Mouse (Mus musculus) testis, adult 2 months (tissue): ENCODE measurements around the gene Rsph1. TPM values are rescaled to one million over a fixed set of nuclear protein-coding genes. Genes with fewer than 3 reads are reported as not detected.

Source experiments
- H3K27ac ChIP-seq: fragments of 200-500 bp; 2 replicates; pipeline ENCODE4 v1.5.1; 2012; ENCODE audit warnings: low read depth, low read length; ENCODE audit not compliant: control insufficient read depth, insufficient read depth
- H3K27me3 ChIP-seq: fragments of 200-500 bp; 2 replicates; pipeline ENCODE4 v1.6.1; 2012; ENCODE audit warnings: mild to moderate bottlenecking, low read length, moderate library complexity; ENCODE audit not compliant: control insufficient read depth, insufficient read depth
- H3K36me3 ChIP-seq: fragments of 200-500 bp; 2 replicates; pipeline ENCODE4 v1.6.1; 2012; ENCODE audit warnings: mild to moderate bottlenecking, low read length; ENCODE audit not compliant: control insufficient read depth, insufficient read depth
- H3K4me1 ChIP-seq: fragments of 200-500 bp; 2 replicates; pipeline ENCODE4 v1.6.1; 2012; ENCODE audit warnings: low read length; ENCODE audit not compliant: control insufficient read depth, insufficient read depth
- H3K4me3 ChIP-seq: fragments of 200-500 bp; 2 replicates; pipeline ENCODE4 v1.5.1; 2012; ENCODE audit warnings: low read depth, mild to moderate bottlenecking, low read length, moderate library complexity, mixed read lengths; ENCODE audit not compliant: control insufficient read depth
- CTCF ChIP-seq: fragments of 200-500 bp; IDR thresholded peaks from 2 replicates; pipeline ENCODE4 v1.5.1; 2012; ENCODE audit warnings: low read depth, mild to moderate bottlenecking, inconsistent platforms, low read length, moderate library complexity; ENCODE audit not compliant: control insufficient read depth, insufficient read depth, insufficient replicate concordance
- POLR2A ChIP-seq: fragments of 200-500 bp; IDR thresholded peaks from 2 replicates; pipeline ENCODE4 v1.6.1; 2012; ENCODE audit warnings: low read depth, mild to moderate bottlenecking, inconsistent platforms, low read length, moderate library complexity; ENCODE audit not compliant: control insufficient read depth
- polyA plus RNA-seq: library from polyadenylated mRNA; depleted of rRNA; stranded (reverse); fragments of >200 nt; gene quantifications from 2 replicates; pipeline ENCODE4 v1.2.3, GENCODE M21; 2012

Gene Rsph1
- polyA plus RNA-seq, 1 experiment = 601 TPM

DNA sequence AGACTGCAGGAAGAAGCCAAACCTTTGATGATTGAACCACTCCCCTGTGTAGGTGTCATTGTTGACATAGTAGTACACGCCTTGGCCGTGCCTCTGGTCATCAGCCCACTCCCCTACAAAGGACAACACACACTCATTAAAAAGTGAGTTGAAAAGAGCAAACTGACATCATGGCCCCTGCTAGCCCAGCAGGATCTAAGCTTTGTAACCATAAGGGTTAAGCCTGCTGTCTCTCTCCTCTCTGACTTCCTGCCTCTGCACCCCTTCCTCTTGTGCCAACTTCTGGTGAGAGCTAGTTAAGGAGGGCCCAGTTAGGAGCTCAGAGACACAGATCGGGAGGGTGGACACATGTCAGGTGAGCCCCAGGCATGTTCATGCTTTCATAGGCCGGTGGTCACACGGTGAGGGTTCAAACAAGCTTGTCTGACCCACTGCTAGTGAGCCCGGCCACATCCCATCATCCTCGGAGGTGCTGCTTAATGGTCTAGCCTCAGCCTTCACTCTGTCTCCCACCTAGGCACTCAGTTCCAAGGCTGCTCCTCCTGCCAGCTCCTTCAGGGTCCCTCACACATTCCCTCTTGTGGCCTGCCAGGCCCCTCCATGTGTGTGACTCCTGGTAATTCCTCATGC is 10.7 kb downstream of the Rsph1 start:
- Histone ChIP-seq H3K36me3 (peaks cover 1% of the 10 kb centered on the region; the same call in 1 of the 2 replicates), H3K4me1 (no peaks in the 10 kb centered on the region; the same call in 1 of the 2 replicates), H3K27ac (no peak overlapping the region), H3K4me3 (no peak overlapping the region), H3K27me3 (no peaks in the 10 kb centered on the region)
- TF ChIP-seq POLR2A (peak; percentile 23; the same call in 1 of the 2 replicates), CTCF (no peak)

DNA sequence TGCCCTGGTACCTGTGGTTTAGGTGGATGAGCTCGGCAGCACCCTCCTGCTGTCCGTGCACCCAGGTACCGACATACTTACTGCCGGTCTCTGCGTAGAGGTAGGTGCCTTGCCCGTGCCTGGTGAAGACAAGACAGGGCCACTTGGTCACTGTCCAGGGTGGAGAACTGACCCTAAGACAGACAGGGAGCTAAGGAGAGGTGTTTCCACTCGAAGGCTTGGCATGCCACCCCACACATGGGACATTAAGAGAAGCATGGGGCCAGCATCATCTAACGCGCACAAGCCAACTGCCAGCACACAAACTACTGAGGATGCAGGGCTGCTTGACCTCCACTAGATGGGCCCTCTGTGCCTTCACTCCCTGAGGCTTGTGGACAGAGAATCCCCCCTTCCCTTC is 11.4 kb downstream of the Rsph1 start:
- TF ChIP-seq POLR2A (no peak), CTCF (no peak)
- Histone ChIP-seq H3K36me3 (peaks cover 1% of the 10 kb centered on the region; the same call in 1 of the 2 replicates), H3K4me1 (no peaks in the 10 kb centered on the region; the same call in 1 of the 2 replicates), H3K4me3 (no peak overlapping the region), H3K27me3 (no peaks in the 10 kb centered on the region), H3K27ac (no peak overlapping the region)

DNA sequence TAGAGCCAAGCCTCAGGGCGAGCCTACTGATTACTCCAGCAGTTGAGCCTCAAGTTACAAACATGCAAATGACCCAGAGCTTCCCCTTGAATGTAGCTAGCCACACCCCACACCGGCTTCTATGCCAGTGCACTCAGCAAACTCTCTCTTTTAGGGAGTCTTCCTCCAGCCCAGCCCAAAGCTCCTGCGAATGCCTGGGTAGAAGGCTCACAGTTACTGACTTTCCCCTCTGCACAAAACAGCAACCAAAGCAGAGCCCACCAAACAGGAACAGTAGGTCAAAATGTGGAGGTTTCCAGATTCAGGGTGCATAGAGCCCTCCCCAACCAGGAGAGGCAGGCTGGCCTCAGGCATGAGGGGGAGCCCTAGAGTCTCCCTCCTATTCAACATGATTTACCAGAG is 12.0 kb downstream of the Rsph1 start:
- Histone ChIP-seq H3K36me3 (peaks cover 1% of the 10 kb centered on the region; the same call in 1 of the 2 replicates), H3K27me3 (no peaks in the 10 kb centered on the region), H3K4me3 (no peak overlapping the region), H3K27ac (no peak overlapping the region), H3K4me1 (no peaks in the 10 kb centered on the region; the same call in none of the 2 replicates)
- TF ChIP-seq POLR2A = no peak

DNA sequence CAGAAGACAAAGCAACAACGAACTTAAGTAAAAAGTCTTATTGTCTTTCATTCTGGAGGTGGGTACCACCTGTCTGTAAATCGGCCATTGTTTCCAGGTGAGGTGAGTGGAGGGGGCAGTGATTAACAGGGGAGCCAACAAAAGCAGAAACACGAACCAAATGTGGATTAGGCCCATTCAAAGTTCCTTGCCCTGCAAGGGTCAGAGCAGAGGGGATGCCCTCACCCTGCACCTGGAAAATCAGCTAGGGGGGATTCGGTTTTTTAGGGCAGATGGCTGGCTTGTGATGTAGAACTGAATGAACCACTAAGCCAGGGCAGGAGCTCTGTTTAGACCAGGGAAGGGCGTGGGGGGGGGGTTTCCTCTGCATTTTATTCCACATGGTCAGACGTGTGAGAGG is 12.8 kb downstream of the Rsph1 start:
- Histone ChIP-seq H3K4me1 (peaks cover 2% of the 10 kb centered on the region), H3K27ac (no peak overlapping the region), H3K4me3 (no peak overlapping the region), H3K27me3 (no peaks in the 10 kb centered on the region), H3K36me3 (peaks cover 1% of the 10 kb centered on the region)
- no peak for TF ChIP-seq POLR2A
- TF ChIP-seq CTCF = no peak

DNA sequence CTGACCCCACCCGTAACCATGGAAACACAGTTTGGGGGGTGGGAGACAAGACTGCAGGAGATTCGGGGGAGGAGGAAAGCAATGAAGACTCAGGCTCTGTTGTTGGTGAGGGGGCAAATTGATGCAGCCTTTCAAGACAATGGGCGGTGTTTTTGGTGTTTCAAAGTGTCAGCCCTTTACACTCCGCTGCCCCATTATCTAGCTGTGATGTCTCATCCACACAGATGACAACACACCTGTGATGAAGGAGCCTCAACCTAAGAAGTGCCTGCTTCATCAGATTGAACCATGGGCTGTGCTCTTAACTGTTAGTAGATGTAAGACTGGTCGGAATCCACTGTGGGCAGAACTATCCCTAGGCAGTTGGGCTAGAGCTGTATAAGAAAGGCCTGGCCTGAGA is 13.4 kb downstream of the Rsph1 start:
- TF ChIP-seq POLR2A (no peak), CTCF (no peak)
- Histone ChIP-seq H3K27ac (no peak overlapping the region), H3K4me1 (peaks cover 4% of the 10 kb centered on the region), H3K36me3 (peaks cover 1% of the 10 kb centered on the region), H3K4me3 (no peak overlapping the region), H3K27me3 (no peaks in the 10 kb centered on the region)

DNA sequence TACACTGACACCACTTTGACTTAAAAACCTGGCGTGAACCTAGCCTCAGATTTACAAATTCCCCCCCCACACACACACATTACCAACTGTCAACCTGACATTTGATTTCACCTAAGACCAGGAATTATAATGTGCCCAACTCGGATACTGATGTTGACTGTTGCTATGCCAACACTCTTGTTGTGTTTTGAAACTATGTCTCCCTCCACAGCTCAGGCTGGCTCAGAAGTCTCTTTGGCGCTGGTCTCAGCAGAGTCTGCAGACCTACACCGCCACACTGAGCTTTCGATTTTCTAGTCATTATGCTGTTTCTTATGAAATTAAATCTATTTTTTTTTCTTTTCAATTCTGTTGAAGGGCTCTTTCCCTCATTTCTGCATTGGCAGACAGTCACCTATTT is 14.5 kb downstream of the Rsph1 start:
- Histone ChIP-seq H3K27me3 (no peaks in the 10 kb centered on the region), H3K4me1 (peaks cover 5% of the 10 kb centered on the region), H3K4me3 (no peak overlapping the region), H3K36me3 (peaks cover under 1% of the 10 kb centered on the region; the same call in 1 of the 2 replicates), H3K27ac (no peak overlapping the region)
- TF ChIP-seq CTCF (no peak), POLR2A (no peak)

DNA sequence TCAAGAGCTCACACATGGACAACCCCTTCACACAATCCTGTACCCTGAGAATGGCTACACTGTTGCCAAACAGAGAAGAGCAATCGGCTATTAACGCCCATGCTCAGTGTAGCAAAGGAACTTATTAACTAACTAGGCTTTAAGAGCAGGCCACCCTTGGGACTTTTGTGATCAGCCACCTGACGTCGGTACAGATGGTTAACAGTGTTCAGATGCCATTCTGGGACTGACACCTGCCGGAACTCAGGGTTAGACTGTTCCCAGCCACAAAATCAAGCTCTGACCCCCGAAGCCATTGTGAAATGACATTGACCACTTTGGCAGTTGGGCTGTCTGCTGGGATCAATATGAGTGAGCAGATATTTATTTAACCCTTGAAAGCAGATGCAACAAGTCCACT is 15.8 kb downstream of the Rsph1 start:
- Histone ChIP-seq H3K36me3 (no peaks in the 10 kb centered on the region; the same call in 1 of the 2 replicates), H3K27me3 (no peaks in the 10 kb centered on the region), H3K4me3 (no peak overlapping the region), H3K27ac (no peak overlapping the region; the same call in none of the 2 replicates), H3K4me1 (peaks cover 5% of the 10 kb centered on the region)
- TF ChIP-seq CTCF = no peak
- no peak for TF ChIP-seq POLR2A
